Mouse (Mus musculus) E14TG2a.4 (cell line): ENCODE data around the gene Rpl37.
"Not testable (repeated sequence)": the region's sequence is repeated elsewhere in the genome, so short reads cannot be mapped to it uniquely, and the experiment has no call there.

Experiments
- H3K27me3 ChIP-seq: 2 replicates; pipeline ENCODE4 v1.6.1; 2014; ENCODE audit warnings: low read length, control low read depth; ENCODE audit not compliant: insufficient read depth
- H3K36me3 ChIP-seq: 2 replicates; pipeline ENCODE4 v1.6.1; 2014; ENCODE audit warnings: low read length, control low read depth; ENCODE audit not compliant: insufficient read depth
- H3K4me1 ChIP-seq: replicated peaks from 2 replicates; pipeline ENCODE4 v1.6.1; 2014; ENCODE audit warnings: low read depth, low read length, control low read depth
- H3K4me3 ChIP-seq: replicated peaks from 2 replicates; pipeline ENCODE4 v1.5.1; 2014; ENCODE audit warnings: mild to moderate bottlenecking, low read length
- H3K9me3 ChIP-seq: 2 replicates; pipeline ENCODE4 v1.6.1; 2014; ENCODE audit warnings: low read length, control low read depth
- CTCF ChIP-seq: conservative IDR thresholded peaks from 2 replicates; pipeline ENCODE4 v1.5.1; 2014; ENCODE audit warnings: low read length
- NANOG ChIP-seq: IDR thresholded peaks from 2 replicates; pipeline ENCODE4 v1.6.1; 2014; ENCODE audit warnings: borderline replicate concordance, low read length, mixed read lengths
- POU5F1 ChIP-seq: IDR thresholded peaks from 2 replicates; pipeline ENCODE4 v1.6.1; 2014; ENCODE audit warnings: low read length, borderline replicate concordance

Gene Rpl37

GRCm38 (mm10) chr15:5119192-5119591 lies 2.7 kb downstream of the Rpl37 start:
- Histone ChIP-seq H3K36me3 (peaks cover 72% of the 10 kb centered on the region), H3K4me3 (peak overlapping the region; percentile 97), H3K4me1 (peaks cover 46% of the 10 kb centered on the region), H3K9me3 (no peaks in the 10 kb centered on the region), H3K27me3 (no peaks in the 10 kb centered on the region)
- TF ChIP-seq NANOG (no peak), POU5F1 (no peak), CTCF (no peak)

GRCm38 (mm10) chr15:5119707-5120106 lies 3.3 kb downstream of the Rpl37 start:
- Histone ChIP-seq H3K4me1 (peaks cover 41% of the 10 kb centered on the region), H3K9me3 (no peaks in the 10 kb centered on the region), H3K27me3 (no peaks in the 10 kb centered on the region), H3K4me3 (peak overlapping the region; percentile 97), H3K36me3 (peaks cover 77% of the 10 kb centered on the region)
- TF ChIP-seq NANOG (no peak), CTCF (0 out of 2 replicates have a peak, but pooled peaks have one; percentile 5)

DNA sequence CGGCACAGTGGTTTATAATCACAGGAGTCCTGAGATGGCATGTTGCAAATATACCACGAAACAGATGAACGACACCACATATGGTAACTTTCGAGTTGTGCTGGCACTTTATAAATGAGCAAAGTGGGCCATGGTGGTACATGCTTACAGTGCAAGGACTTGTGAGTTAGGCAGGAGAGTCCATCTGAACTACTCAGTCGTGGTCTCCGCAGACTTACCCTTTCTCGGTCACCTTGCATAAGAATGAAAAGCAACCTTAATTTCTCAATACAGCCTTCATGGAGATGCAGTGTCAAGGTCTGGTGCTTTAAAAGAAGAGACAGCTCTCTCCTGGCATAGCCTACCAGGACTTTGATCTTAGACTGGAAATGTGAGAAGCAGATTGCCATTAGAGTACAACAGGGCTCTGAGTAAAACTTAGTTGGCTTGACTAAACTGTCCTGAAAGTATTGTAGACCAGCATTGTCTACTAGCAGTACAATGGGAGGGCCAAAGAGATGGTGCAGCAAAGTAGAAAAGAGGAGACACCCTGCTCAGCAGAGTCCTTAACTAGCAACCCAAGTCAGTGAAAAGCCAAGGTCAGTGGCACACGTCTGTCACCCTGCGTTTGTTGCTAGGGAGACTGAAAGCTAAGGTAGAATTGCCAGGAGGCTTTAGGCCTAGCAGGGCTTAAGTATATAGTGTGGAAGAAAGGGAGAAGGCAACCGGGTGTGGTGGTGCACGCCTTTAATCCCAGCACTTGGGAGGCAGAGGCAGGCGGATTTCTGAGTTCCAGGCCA lies 5.3 kb downstream of the Rpl37 start:
- TF ChIP-seq CTCF (no peak), NANOG (no peak), POU5F1 (no peak)
- H3K4me1 ChIP-seq = peaks cover 32% of the 10 kb centered on the region
- no peaks in the 10 kb centered on the region for H3K9me3 ChIP-seq
- H3K27me3 ChIP-seq = no peaks in the 10 kb centered on the region
- peaks cover 81% of the 10 kb centered on the region for H3K36me3 ChIP-seq
- no peak overlapping the region for H3K4me3 ChIP-seq

- Histone ChIP-seq H3K27me3 (no peaks in the 10 kb centered on the region), H3K4me1 (peaks cover 6% of the 10 kb centered on the region), H3K9me3 (peaks cover 4% of the 10 kb centered on the region), H3K4me3 (no peak overlapping the region), H3K36me3 (peaks cover 43% of the 10 kb centered on the region)
- TF ChIP-seq NANOG (no peak), POU5F1 (no peak), CTCF (no peak)
Measured at GRCm38 (mm10) chr15:5126456-5126855, 10.0 kb downstream of the Rpl37 start.

- H3K9me3 ChIP-seq = peaks cover 4% of the 10 kb centered on the region
- peaks cover 36% of the 10 kb centered on the region for H3K36me3 ChIP-seq
- TF ChIP-seq POU5F1 = no peak
- no peak for TF ChIP-seq NANOG
- no peak for TF ChIP-seq CTCF
Measured at GRCm38 (mm10) chr15:5127487-5127886, 11.0 kb downstream of the Rpl37 start.

GRCm38 (mm10) chr15:5128176-5128940 lies 11.9 kb downstream of the Rpl37 start:
- TF ChIP-seq NANOG (no peak), CTCF (no peak), POU5F1 (no peak)
- Histone ChIP-seq H3K4me1 (peaks cover 4% of the 10 kb centered on the region), H3K9me3 (peaks cover 4% of the 10 kb centered on the region), H3K27me3 (no peaks in the 10 kb centered on the region), H3K36me3 (peaks cover 31% of the 10 kb centered on the region), H3K4me3 (no peak overlapping the region)

More at GRCm38 (mm10) chr15:5127487-5127886, 11.0 kb downstream of the Rpl37 start:
- Histone ChIP-seq H3K4me1 (no peaks in the 10 kb centered on the region), H3K27me3 (no peaks in the 10 kb centered on the region), H3K4me3 (no peak overlapping the region)

- Histone ChIP-seq H3K4me1 (peaks cover 12% of the 10 kb centered on the region), H3K9me3 (peaks cover 4% of the 10 kb centered on the region), H3K36me3 (peaks cover 26% of the 10 kb centered on the region), H3K27me3 (no peaks in the 10 kb centered on the region), H3K4me3 (no peak overlapping the region)
- no peak for TF ChIP-seq CTCF
- no peak for TF ChIP-seq NANOG
- TF ChIP-seq POU5F1 = no peak
Measured at GRCm38 (mm10) chr15:5129111-5129805, 12.8 kb downstream of the Rpl37 start.

- H3K36me3 ChIP-seq = peaks cover 16% of the 10 kb centered on the region
- not testable (repeated sequence) for H3K9me3 ChIP-seq, H3K4me3 ChIP-seq
Measured at GRCm38 (mm10) chr15:5130887-5131668, 14.6 kb downstream of the Rpl37 start.

More at GRCm38 (mm10) chr15:5130887-5131668, 14.6 kb downstream of the Rpl37 start:
- H3K27me3 ChIP-seq = not testable (repeated sequence)
- peaks cover 25% of the 10 kb centered on the region for H3K4me1 ChIP-seq
